Mouse (Mus musculus): ENCODE results near the gene Faim.
A peak's percentile ranks its signal among the peaks of the same experiment; 100 is the strongest.

The Faim gene

GRCm38 (mm10) chr9:98974898-98975297 is 11.3 kb upstream of the Faim start:
- DNase-seq (ENCODE audit: low spot score in 2 of 2), result no peak

- no peak for DNase-seq (ENCODE audit: low spot score in 2 of 2)
Measured at GRCm38 (mm10) chr9:98976081-98976480, 10.1 kb upstream of the Faim start.

DNA sequence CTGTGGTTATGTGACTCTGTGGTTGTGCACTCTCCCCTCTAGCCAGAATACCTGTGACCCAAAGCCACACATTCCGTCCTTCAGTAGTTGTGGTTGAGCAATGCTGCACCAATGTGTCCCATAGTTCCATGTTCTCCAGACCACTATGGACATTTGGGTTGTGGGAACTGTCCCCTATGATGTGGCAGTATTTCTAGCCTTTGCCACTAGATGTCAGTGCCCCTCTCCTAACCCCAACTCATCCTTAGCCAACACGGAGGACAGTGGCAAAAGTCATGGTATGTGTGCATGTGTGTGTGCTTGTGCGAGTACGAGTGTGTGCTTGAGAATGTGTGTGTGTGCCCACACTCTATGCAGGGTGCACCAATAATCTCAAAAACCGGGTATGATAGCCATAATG is 9.7 kb upstream of the Faim start:
- no peak for DNase-seq (ENCODE audit: low spot score in 2 of 2)

GRCm38 (mm10) chr9:98979431-98980416 is 6.4 kb upstream of the Faim start:
- DNase-seq (ENCODE audit: low spot score in 2 of 2), result peak; percentile 81 to 89

- no peak for DNase-seq (ENCODE audit: low spot score in 2 of 2)
Measured at GRCm38 (mm10) chr9:98986476-98987096, 413 bp downstream of the Faim start.

- no peak for DNase-seq (ENCODE audit: low spot score in 2 of 2)
Measured at GRCm38 (mm10) chr9:98987131-98987530, 958 bp downstream of the Faim start.

DNA sequence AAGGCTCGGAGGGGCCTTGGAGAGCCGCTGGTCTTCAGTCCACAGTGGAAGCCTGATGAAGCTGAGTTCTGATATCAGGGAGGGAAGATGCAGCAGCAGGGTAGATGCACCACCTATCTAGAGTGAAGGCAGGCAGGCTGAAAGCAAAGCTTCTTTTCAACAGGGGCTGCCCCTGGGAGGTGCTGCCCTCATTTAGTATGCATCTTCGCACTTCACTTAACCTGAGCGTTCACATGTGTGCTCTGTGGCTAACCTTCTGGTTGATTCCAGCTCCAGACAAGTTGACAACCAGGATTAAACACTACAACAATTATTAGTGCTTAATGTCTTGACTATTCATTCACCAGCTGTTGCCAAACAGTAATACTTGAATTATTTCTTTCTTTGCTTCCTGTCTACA is 7.9 kb downstream of the Faim start:
- no peak for DNase-seq (ENCODE audit: low spot score in 2 of 2)

GRCm38 (mm10) chr9:98999881-99000339 is 13.7 kb downstream of the Faim start:
- no peak for DNase-seq (ENCODE audit: low spot score in 2 of 2)

- no peak for DNase-seq (ENCODE audit: low spot score in 2 of 2)
Measured at GRCm38 (mm10) chr9:99001326-99001725, 15.2 kb downstream of the Faim start.

DNA sequence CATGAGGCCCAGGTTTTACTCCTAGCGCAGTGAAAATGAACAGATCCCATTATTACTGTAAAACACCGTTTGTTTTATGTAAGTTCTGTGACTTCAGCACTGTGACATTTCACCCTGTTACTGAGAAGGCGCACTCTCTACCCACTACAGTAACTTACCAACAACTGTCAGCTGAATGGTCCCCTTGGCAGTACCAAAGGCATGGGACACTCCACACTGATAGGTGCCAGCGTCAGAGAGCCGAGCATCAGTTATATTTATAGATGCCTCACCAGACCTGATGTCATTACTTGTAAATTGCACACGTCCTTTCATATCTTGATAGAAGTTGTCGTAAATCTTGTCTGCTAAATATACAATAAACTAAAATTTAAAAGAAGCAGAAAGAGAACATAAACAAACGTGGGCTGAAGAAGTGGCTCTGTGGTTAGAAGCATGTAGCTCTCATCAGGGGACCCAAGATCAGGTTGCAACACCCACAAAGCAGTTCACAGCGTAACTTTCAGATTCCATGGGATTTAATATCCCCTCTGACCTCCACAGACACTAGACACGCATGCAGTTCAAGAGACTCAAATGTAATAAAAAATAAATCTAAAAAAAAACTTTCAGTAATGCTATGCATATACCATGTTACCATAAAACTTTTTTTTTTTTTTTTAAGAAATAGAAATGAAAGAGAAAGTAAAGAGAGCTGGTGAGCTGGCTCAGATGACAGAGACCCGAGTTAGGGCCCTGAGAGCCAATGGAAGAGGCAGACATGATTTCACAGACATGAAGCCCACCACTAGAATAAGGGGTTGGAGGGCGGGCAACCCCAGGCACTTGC is 23.1 kb downstream of the Faim start:
- DNase-seq (ENCODE audit: low spot score in 2 of 2), result no peak

- no peak for DNase-seq (ENCODE audit: low spot score in 2 of 2)
Measured at GRCm38 (mm10) chr9:99009898-99010199, 23.7 kb downstream of the Faim start.

- DNase-seq (ENCODE audit: low spot score in 2 of 2), result no peak
Measured at GRCm38 (mm10) chr9:99016301-99016700, 30.1 kb downstream of the Faim start.

DNA sequence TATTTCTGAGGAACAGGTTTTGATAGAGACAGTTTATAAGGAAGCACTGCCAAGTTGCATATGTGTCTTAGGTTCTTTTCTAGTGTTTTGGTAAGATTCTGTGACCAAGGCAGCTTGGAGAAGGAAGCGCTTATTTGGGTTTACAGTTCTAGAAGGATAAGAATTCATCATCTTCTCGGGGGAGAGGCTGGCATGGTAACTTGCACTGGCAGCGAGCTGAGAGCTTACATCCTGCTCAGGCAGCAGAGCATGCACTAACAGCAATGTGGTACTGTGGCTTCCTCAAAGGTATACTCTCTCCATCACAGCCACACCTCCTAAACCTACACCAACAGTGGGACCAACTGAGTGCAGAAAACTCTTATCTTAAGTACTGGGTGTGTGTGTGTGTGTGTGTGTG is 30.6 kb downstream of the Faim start:
- no peak for DNase-seq (ENCODE audit: low spot score in 2 of 2)

GRCm38 (mm10) chr9:99017679-99018078 is 31.5 kb downstream of the Faim start:
- no peak for DNase-seq (ENCODE audit: low spot score in 2 of 2)

DNA sequence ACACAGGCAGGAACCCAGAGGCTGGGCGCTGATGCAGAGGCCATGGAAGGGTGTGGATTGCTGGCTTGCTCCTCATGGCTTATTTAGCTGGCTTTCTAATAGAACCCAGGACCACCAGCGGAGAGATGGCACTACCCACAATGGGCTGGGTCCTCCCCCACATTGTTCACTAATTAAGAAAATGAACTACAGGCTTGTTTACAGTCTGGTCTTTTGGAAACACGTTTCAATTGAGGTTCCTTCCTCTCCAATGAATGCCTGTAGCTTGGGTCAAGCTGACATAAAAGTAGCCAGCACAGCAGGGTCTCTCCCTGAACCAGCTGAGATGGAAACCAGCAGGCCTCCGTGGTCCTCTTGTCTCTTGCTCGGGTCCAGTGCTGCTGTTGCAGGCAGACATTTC is 35.0 kb downstream of the Faim start:
- DNase-seq (ENCODE audit: low spot score in 2 of 2), result no peak

- no peak for DNase-seq (ENCODE audit: low spot score in 2 of 2)
Measured at GRCm38 (mm10) chr9:99021751-99022150, 35.6 kb downstream of the Faim start.

DNA sequence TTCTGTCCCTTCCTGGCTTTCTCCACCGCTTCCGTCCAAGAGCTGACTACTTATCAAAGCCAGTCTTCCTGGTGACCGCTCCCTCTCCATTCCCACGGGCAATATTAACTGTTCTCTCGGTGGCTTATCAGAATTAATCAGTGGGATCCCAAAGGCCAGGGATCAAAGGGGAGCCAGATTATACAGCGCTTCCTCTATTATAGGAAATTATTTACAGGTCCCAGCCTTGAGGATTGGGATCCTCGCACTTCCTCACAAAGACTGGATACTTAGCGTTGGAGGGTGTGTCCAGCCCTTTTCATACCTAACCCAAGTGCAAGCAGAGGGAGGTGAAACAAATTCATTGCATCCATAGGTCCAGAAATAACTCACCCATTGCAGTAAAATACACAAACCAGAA is 45.9 kb downstream of the Faim start:
- no peak for DNase-seq (ENCODE audit: low spot score in 2 of 2)

GRCm38 (mm10) chr9:99034111-99034510 is 47.9 kb downstream of the Faim start:
- no peak for DNase-seq (ENCODE audit: low spot score in 2 of 2)

- DNase-seq (ENCODE audit: low spot score in 2 of 2), result no peak
Measured at GRCm38 (mm10) chr9:99035575-99035974, 49.4 kb downstream of the Faim start, which contains the start of gene Gm1123. Gene Gm1123, minus strand, starts transcription at chr9:99035715.

DNA sequence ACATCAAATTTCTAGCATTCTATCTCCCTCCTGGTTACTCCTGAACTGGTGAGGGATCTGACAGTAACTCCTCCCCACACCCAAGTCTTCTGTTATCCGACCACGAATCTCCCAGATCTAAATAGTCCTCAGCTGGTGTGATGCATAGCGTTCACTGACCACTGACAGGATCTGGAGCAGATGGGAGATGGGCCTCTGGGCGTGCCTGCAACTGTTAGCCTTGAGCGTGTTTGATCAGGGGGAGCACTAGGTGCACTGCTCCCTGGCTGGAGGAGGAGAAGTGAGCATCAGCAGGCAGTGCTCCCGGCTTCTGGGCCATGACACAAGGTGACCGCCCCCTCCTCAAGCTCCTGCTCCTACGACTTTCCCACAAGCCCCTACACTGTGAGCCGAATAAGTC is 55.8 kb downstream of the Faim start:
- DNase-seq (ENCODE audit: low spot score in 2 of 2), result no peak

DNA sequence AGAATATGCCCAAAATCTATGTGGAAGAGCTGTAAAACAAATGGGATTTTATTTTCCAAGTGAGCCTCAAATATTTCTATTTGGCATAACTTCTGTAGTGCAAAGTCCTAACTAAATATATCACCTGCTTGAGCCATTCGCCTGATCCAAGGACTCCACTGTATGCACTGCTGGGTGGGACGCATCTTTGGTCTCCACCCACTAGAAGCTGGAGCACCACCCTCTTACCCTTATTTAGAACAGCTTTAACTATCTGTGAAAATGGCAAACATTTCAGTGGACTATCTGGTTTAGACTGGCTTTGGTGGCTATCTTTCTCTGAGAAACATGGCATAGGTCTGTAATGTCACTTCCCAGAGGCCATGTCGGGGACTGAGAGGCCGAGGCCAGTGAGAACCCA is 56.5 kb downstream of the Faim start:
- DNase-seq (ENCODE audit: low spot score in 2 of 2), result no peak

DNA sequence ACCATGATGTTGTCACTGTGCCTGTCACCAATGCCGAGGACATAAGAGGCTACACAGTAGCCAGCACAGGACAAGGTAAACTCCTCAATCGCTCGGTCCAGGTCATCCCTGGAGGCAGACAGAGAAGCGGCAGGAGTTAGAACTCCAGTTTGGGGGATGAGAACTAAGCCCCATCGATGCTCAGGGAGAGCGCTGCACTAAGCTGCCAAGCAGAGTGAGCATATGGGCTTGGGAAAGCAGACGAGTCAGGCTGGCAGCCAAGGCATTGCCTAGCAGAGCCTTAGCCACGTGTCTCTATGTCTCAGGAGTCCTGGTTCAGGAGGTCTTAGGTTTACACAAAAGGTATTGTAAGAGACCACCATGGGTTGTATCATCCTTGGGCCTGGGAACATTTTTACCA is 58.6 kb downstream of the Faim start:
- DNase-seq (ENCODE audit: low spot score in 2 of 2), result no peak

All from urinary bladder, postnatal 36 days (tissue).